Mouse (Mus musculus): ENCODE measurements around the gene Ddb1.

- no peak for TF ChIP-seq POLR2A (IDR thresholded peaks at IDR 0.05; ENCODE audit: extremely low read depth, insufficient read depth, low read length)
- no peak for TF ChIP-seq CTCF (IDR thresholded peaks at IDR 0.05; ENCODE audit: extremely low read depth, insufficient read depth, low read length)
These were observed 43.4 kb upstream of the Ddb1 start for GRCm38 (mm10) chr19:10561558-10562314.
